ENCODE assay signal across 18 mouse cellular contexts in the genomic region with DNA sequence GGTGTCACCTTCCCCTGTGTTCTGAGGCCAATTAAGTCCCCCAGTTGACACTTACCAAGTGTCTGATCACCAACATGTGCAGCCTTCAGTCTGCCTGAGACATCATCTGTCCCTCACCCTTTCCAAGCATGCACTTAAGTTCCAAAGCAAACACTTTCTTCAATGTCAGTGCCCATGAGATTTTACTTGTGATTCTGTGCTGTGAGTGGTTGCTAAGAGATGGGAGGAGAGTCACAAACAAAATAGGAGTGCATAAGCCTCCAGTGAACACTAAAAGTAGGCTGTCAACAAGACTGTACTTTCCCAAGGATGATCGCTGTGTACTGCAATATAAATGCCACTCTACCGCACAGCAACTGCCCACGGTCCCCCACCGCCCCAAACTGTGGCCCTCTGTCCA.
DNase-seq lines count a peak whose midpoint lies in the region; ATAC-seq and TF ChIP-seq lines count a peak whose summit lies in the region.
"Had no signal": no experiment of that assay in that cellular context is flagged by ENCODE, and none has a peak within 500 bp of the region (broad histone marks: within the 10 kb centered on the region; RNA-seq: fewer than 3 reads in every experiment).

No protein-coding gene starts in this region.

- peaks cover 23% of the 10 kb centered on the region for H3K4me1 ChIP-seq in hindbrain, embryonic 13.5 days (replicated peaks)
- peaks cover 2% of the 10 kb centered on the region; the same call in 1 of the 2 replicates for H3K4me1 ChIP-seq in hindbrain, embryonic 11.5 days (replicated peaks; ENCODE audit: control insufficient read depth, insufficient read depth, low read length)
- no peaks in the 10 kb centered on the region for H3K4me1 ChIP-seq in forebrain, postnatal 0 days (ENCODE audit: insufficient read depth)
- H3K4me1 ChIP-seq: intestine, embryonic 15.5 days; liver, embryonic 12.5 days had no signal

- WGBS in hindbrain, embryonic 13.5 days: 89% methylated on average over 4 of the region's 4 CpGs
- 88% methylated on average over 4 of the region's 4 CpGs for WGBS in hindbrain, embryonic 11.5 days
- 74% methylated on average over 4 of the region's 4 CpGs for WGBS in forebrain, postnatal 0 days

- H3K4me2 ChIP-seq in hindbrain, embryonic 13.5 days: no peak overlapping the region
- no peak overlapping the region for H3K4me2 ChIP-seq in hindbrain, embryonic 11.5 days (replicated peaks; ENCODE audit: low read depth, low read length)
- H3K4me2 ChIP-seq in forebrain, postnatal 0 days (ENCODE audit: low read depth): no peak overlapping the region
- H3K4me2 ChIP-seq: embryonic facial prominence, embryonic 12.5 days; intestine, embryonic 15.5 days; limb, embryonic 12.5 days; liver, embryonic 12.5 days had no signal

- no peak for TF ChIP-seq POLR2A in brain, embryonic 14.5 days (IDR thresholded peaks at IDR 0.05; ENCODE audit: borderline replicate concordance, extremely low read depth, insufficient read depth, insufficient read length, poor library complexity, severe bottlenecking)

- H3K27me3 ChIP-seq in hindbrain, embryonic 13.5 days: no peaks in the 10 kb centered on the region
- no peaks in the 10 kb centered on the region for H3K27me3 ChIP-seq in hindbrain, embryonic 11.5 days (ENCODE audit: control insufficient read depth, insufficient read depth, low read length)
- H3K27me3 ChIP-seq in forebrain, postnatal 0 days (ENCODE audit: insufficient read depth, low read length): no peaks in the 10 kb centered on the region
- H3K27me3 ChIP-seq: embryonic facial prominence, embryonic 12.5 days; intestine, embryonic 15.5 days; limb, embryonic 12.5 days; liver, embryonic 12.5 days had no signal

- no peak overlapping the region for H3K27ac ChIP-seq in hindbrain, embryonic 13.5 days
- H3K27ac ChIP-seq in hindbrain, embryonic 11.5 days (ENCODE audit: low read depth, low read length): no peak overlapping the region
- no peak overlapping the region for H3K27ac ChIP-seq in forebrain, postnatal 0 days (ENCODE audit: low read depth, low read length)
- H3K27ac ChIP-seq: embryonic facial prominence, embryonic 12.5 days; heart, embryonic 10.5 days; intestine, embryonic 15.5 days; limb, embryonic 12.5 days; liver, embryonic 12.5 days had no signal

- H3K36me3 ChIP-seq in hindbrain, embryonic 13.5 days: no peaks in the 10 kb centered on the region
- no peaks in the 10 kb centered on the region for H3K36me3 ChIP-seq in hindbrain, embryonic 11.5 days (ENCODE audit: control insufficient read depth, insufficient read depth, low read length)
- H3K36me3 ChIP-seq in forebrain, postnatal 0 days (ENCODE audit: insufficient read depth): no peaks in the 10 kb centered on the region
- H3K36me3 ChIP-seq: embryonic facial prominence, embryonic 12.5 days; heart, embryonic 10.5 days; intestine, embryonic 15.5 days; limb, embryonic 12.5 days; liver, embryonic 12.5 days had no signal

- H3K9ac ChIP-seq in hindbrain, embryonic 13.5 days: no peak overlapping the region
- H3K9ac ChIP-seq in hindbrain, embryonic 11.5 days (ENCODE audit: low read depth, low read length): no peak overlapping the region
- H3K9ac ChIP-seq in forebrain, postnatal 0 days: no peak overlapping the region
- H3K9ac ChIP-seq: embryonic facial prominence, embryonic 12.5 days; intestine, embryonic 15.5 days; limb, embryonic 12.5 days; liver, embryonic 12.5 days had no signal

- H3K9me3 ChIP-seq in hindbrain, embryonic 13.5 days: no peaks in the 10 kb centered on the region
- no peaks in the 10 kb centered on the region for H3K9me3 ChIP-seq in hindbrain, embryonic 11.5 days (ENCODE audit: control insufficient read depth, low read length)
- H3K9me3 ChIP-seq in forebrain, postnatal 0 days (ENCODE audit: low read length): no peaks in the 10 kb centered on the region
- H3K9me3 ChIP-seq: embryonic facial prominence, embryonic 12.5 days; heart, embryonic 10.5 days; intestine, embryonic 15.5 days; limb, embryonic 12.5 days; liver, embryonic 12.5 days had no signal

- ATAC-seq in hindbrain, embryonic 13.5 days (ENCODE audit: low FRiP score): 0 out of 2 replicates have a peak, but pooled peaks have one; percentile 40
- no peak for ATAC-seq in hindbrain, embryonic 11.5 days (ENCODE audit: low FRiP score)
- ATAC-seq in forebrain, postnatal 0 days: peak; percentile 56
- ATAC-seq: intestine, embryonic 15.5 days; liver, embryonic 12.5 days had no signal

- no peak overlapping the region for H3K4me3 ChIP-seq in hindbrain, embryonic 13.5 days
- H3K4me3 ChIP-seq in hindbrain, embryonic 11.5 days (ENCODE audit: low read depth, low read length): no peak overlapping the region
- no peak overlapping the region for H3K4me3 ChIP-seq in forebrain, postnatal 0 days (ENCODE audit: low read depth, low read length)
- H3K4me3 ChIP-seq: embryonic facial prominence, embryonic 12.5 days; heart, embryonic 10.5 days; intestine, embryonic 15.5 days; limb, embryonic 12.5 days; liver, embryonic 12.5 days had no signal

- TF ChIP-seq CTCF in brain, embryonic 14.5 days (IDR thresholded peaks at IDR 0.05; ENCODE audit: borderline replicate concordance, extremely low read depth, insufficient read depth, insufficient read length): no peak
- no peak for TF ChIP-seq CTCF in forebrain, postnatal 0 days (IDR thresholded peaks at IDR 0.05; ENCODE audit: low read depth)

- no peak for DNase-seq in hindbrain, embryonic 11.5 days (ENCODE audit: low spot score)
- DNase-seq in lung, postnatal 36 days: peak; percentile 39
- no peak for DNase-seq in lung, postnatal 10 days
- DNase-seq in brain, embryonic 14.5 days (ENCODE audit: low read depth): peak; percentile 54
- DNase-seq in forebrain, postnatal 0 days: no peak
- DNase-seq in adrenal gland, adult 8-10 months: no peak
- DNase-seq: adrenal gland, postnatal 10 days; cerebellum, adult 2 months; cerebellum, postnatal 25 days; kidney, postnatal 10 days; layer of hippocampus, postnatal 36 days; right cerebral cortex, postnatal 14 days had no signal

Comparison
In these comparisons a context has a peak if more than half of its experiments do, and no peak if none do; other contexts are left out.
1. DNase-seq: peak in lung, postnatal 36 days (single experiment) and brain, embryonic 14.5 days (single experiment); none in hindbrain, embryonic 11.5 days (single experiment), lung, postnatal 10 days (single experiment), forebrain, postnatal 0 days (single experiment) and adrenal gland, adult 8-10 months (single experiment).